Mouse (Mus musculus) gastrocnemius, postnatal 14 days (tissue): Measurements from ENCODE around the gene Epha4. TPM values are rescaled to one million over a fixed set of nuclear protein-coding genes. Genes with fewer than 3 reads are reported as not detected.

Experiments
- DNase-seq: peaks from one replicate; pipeline ENCODE4 v3.0.0; 2021; ENCODE audit warnings: mixed read lengths
- intact Hi-C: fragments of 180-260 bp; cut with DNase I; formaldehyde crosslinking; loops from one replicate; pipeline ENCODE4 v1.15.1; 2025; ENCODE audit warnings: low total_unique reads
- microRNA-seq, 2 experiments: library from miRNA; unstranded; fragments of <30 nt; microRNA quantifications; one replicate each; pipeline ENCODE4 v1.2.0; 2021
- total RNA-seq, 2 experiments: library from RNA; stranded (reverse); gene quantifications; 2 replicates each; pipeline ENCODE4 v1.2.3; 2021

Gene Epha4
- total RNA-seq, 2 experiments from 2014 or later, result 3.1 to 4.5 TPM

- DNase-seq, result no peak
- intact Hi-C loops, result no loop called here
Measured at GRCm38 (mm10) chr1:77365850-77366249, 149.0 kb downstream of the Epha4 start.

- intact Hi-C loops, result no loop called here
Measured at GRCm38 (mm10) chr1:77364596-77364995, 150.3 kb downstream of the Epha4 start.

GRCm38 (mm10) chr1:77363848-77364247 is 151.0 kb downstream of the Epha4 start:
- intact Hi-C loops, result no loop called here
- DNase-seq, result no peak

More at GRCm38 (mm10) chr1:77364596-77364995, 150.3 kb downstream of the Epha4 start:
- peak; percentile 26 for DNase-seq

GRCm38 (mm10) chr1:77346459-77346858 is 168.4 kb downstream of the Epha4 start:
- intact Hi-C loops, result no loop called here
- DNase-seq, result no peak

- intact Hi-C loops, result no loop called here
- no peak for DNase-seq
Measured at GRCm38 (mm10) chr1:77343792-77344191, 171.1 kb downstream of the Epha4 start.

- DNase-seq, result no peak
- intact Hi-C loops, result no loop called here
Measured at GRCm38 (mm10) chr1:77339701-77340100, 175.2 kb downstream of the Epha4 start.

- no peak for DNase-seq
- intact Hi-C loops, result no loop called here
Measured at GRCm38 (mm10) chr1:77338346-77338745, 176.5 kb downstream of the Epha4 start.

- intact Hi-C loops, result no loop called here
- no peak for DNase-seq
Measured at GRCm38 (mm10) chr1:77336937-77337336, 178.0 kb downstream of the Epha4 start.

GRCm38 (mm10) chr1:77318597-77319127 is 196.2 kb downstream of the Epha4 start:
- DNase-seq, result no peak
- intact Hi-C loops, result no loop called here

Small RNA genes lying within 50 kb of the gene (microRNA-seq; reads per million reads assigned to microRNA genes)
- 0 reads per million in 2 experiments for gene Mir6352
